Mouse (Mus musculus) kidney, embryonic 14.5 days (tissue): ENCODE measurements around the gene Tial1. TPM values are rescaled to one million over a fixed set of nuclear protein-coding genes. Genes with fewer than 3 reads are reported as not detected.

Source experiments
- ATAC-seq: fragments of 200-750 bp; cut with Nextera tagmentation; 2 replicates; pipeline ENCODE4 v1.8.0; 2017; ENCODE audit warnings: moderate number of reproducible peaks, mild to moderate bottlenecking, moderate TSS enrichment, moderate library complexity; ENCODE audit not compliant: low FRiP score, low TSS enrichment
- H3K27ac ChIP-seq: fragments of 300-500 bp; sonication (generic); 2 replicates; pipeline ENCODE4 v1.5.1; 2014; ENCODE audit warnings: low read depth, mild to moderate bottlenecking, low read length, moderate library complexity, mixed read lengths
- H3K27me3 ChIP-seq: fragments of 300-500 bp; sonication (generic); 2 replicates; pipeline ENCODE4 v1.6.1; 2014; ENCODE audit warnings: mild to moderate bottlenecking, low read length; ENCODE audit not compliant: control insufficient read depth, insufficient read depth
- H3K36me3 ChIP-seq: fragments of 300-500 bp; sonication (generic); 2 replicates; pipeline ENCODE4 v1.6.1; 2014; ENCODE audit warnings: low read length, mixed read lengths; ENCODE audit not compliant: control insufficient read depth, insufficient read depth
- H3K4me1 ChIP-seq: fragments of 300-500 bp; sonication (generic); 2 replicates; pipeline ENCODE4 v1.6.1; 2014; ENCODE audit warnings: low read length, mixed read lengths; ENCODE audit not compliant: control insufficient read depth, insufficient read depth
- H3K4me2 ChIP-seq: fragments of 300-500 bp; sonication (generic); replicated peaks from 2 replicates; pipeline ENCODE4 v1.6.1; 2014; ENCODE audit warnings: low read depth, mild to moderate bottlenecking, low read length
- H3K4me3 ChIP-seq: fragments of 300-500 bp; sonication (generic); 2 replicates; pipeline ENCODE4 v1.5.1; 2014; ENCODE audit warnings: mild to moderate bottlenecking, low read length
- H3K9ac ChIP-seq: fragments of 300-500 bp; sonication (generic); 2 replicates; pipeline ENCODE4 v1.6.1; 2014; ENCODE audit warnings: low read depth, mild to moderate bottlenecking, low read length, moderate library complexity
- H3K9me3 ChIP-seq: fragments of 300-500 bp; sonication (generic); 2 replicates; pipeline ENCODE4 v1.6.1; 2016; ENCODE audit warnings: low read length; ENCODE audit not compliant: control insufficient read depth
- WGBS: fragments of 180-500 bp; shearing (Covaris S2); extraction: QIAGEN DNeasy Blood & Tissue Kit; methylation state at CpG from one replicate; pipeline ENCODE4 v1.1.7; 2014; 5-methylcytosine and 5-hydroxymethylcytosine counted together
- microRNA-seq: library from miRNA; unstranded; fragments of <30 nt; microRNA quantifications from one replicate; pipeline ENCODE4, GENCODE M21; 2016
- polyA plus RNA-seq: library from polyadenylated mRNA; unstranded; fragments of >200 nt; fragmentation: Nextera tagmentation; extraction: Ambion mirVana; gene quantifications from 2 replicates; pipeline ENCODE4 v1.2.1, GENCODE M21; 2014

Tial1 gene
- polyA plus RNA-seq, 1 experiment from 2014 or later: 40.0 TPM

DNA sequence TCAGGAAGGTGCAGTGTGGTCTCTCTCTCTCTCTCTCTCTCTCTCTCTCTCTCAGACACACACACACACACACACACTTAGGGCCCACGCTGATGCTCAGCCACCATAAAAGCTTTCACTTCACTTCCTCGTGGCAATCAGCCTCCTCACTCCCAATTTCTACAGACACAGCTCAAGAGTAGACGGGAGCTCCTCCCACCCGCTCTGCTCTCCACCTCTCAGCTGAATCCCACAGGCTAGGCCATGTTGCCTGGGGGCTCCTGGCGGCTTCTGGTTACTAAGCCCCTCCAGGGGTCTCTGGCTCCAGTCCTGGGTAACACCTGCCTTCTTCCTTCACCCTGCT is 68.6 kb downstream of the Tial1 start:
- H3K4me2 ChIP-seq: no peak overlapping the region
- peak; percentile 25; the same call in 1 of the 2 replicates for ATAC-seq
- no peak overlapping the region for H3K9ac ChIP-seq
- H3K27ac ChIP-seq: no peak overlapping the region
- peaks cover 13% of the 10 kb centered on the region for H3K4me1 ChIP-seq
- 36% methylated on average over 5 of the region's 5 CpGs for WGBS
- no peaks in the 10 kb centered on the region for H3K9me3 ChIP-seq
- no peaks in the 10 kb centered on the region for H3K36me3 ChIP-seq
- H3K27me3 ChIP-seq: no peaks in the 10 kb centered on the region
- H3K4me3 ChIP-seq: no peak overlapping the region

DNA sequence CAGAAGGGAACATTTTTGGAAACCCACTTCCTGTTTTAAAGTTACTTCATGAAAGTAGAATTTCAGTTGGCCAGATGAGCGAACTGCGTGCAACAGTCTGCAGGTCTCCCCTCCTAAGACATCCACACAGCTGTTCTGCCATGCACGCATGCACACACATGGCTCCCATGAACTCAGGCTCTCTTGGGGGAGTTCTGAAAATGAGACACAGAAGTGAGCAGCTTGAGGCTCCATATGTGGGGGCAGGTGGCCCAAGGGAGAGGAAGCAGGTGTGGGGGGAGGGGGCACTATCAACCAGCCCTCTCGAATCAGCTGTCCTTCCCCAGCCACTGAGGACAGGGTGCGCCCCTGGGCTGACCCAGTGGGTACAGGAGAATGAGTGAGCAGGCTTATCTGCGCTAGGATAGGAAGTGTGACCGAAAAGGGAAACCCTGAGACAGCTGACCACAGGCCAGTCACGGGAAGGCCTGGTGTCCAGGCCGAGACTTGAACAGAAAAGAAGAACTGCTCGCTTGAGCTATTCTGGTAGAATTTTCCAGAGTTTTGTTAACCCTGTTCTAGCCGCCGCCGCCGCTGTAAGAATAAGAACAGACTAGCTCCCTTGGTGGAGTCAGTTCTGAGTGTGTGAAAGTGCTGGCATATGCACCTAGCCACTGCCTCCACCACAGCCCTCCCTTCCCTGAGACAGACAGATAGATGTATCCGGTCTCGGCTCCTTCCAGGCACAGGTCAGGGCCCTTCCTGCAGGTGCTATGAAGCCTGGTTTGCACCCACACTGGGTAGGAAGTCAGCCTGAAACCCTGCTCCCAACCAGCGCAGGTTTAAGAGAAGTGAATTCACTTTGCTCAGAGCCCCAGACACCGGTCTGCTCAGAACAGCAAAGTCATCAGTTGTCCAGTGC is 69.2 kb downstream of the Tial1 start:
- no peak; the same call in 1 of the 2 replicates for ATAC-seq

DNA sequence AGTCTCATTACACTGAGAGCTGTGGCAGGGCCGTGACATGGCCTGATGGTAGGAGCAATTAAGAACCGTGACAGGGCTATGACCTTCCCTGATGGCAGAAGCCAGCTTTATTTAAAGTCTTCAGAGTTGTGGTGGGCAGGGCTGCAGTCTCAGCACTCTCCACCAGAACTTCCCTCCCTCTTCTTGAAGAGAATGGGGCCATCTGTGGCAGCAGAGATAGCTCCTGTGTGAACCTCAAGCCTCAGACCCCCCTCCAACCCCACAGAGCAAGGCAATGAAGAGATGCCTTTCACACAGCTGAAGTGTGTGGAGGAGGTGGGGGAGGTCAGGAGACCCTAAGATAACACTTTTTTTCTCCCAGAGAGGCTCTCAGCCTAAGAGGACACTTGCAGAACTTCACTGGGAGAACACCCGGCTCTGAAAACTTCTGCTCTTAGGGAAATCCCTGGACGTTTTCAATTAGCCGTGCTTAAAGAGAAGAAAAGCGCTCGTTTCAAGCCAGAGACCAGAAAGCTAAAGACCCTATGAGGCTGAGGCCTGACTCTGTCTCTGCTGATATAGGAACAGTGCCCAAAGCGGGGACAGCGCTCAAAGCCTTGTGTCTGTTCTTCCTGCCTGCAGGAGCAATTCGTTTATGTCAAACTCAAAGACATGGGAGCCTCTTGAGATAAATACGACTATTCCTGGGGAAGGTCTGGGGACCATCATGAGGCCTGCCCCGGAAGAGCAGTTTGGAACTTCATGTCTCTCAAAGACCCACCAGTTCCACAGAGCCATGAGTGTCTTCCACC is 70.1 kb downstream of the Tial1 start:
- no peak overlapping the region for H3K9ac ChIP-seq
- H3K27me3 ChIP-seq: no peaks in the 10 kb centered on the region
- no peaks in the 10 kb centered on the region for H3K36me3 ChIP-seq
- 36% methylated on average over 12 of the region's 12 CpGs for WGBS
- no peak overlapping the region for H3K4me3 ChIP-seq
- H3K27ac ChIP-seq: no peak overlapping the region
- peaks cover 13% of the 10 kb centered on the region for H3K4me1 ChIP-seq
- no peaks in the 10 kb centered on the region for H3K9me3 ChIP-seq
- H3K4me2 ChIP-seq: no peak overlapping the region
- ATAC-seq: no peak

More for the DNA sequence above, 69.2 kb downstream of the Tial1 start:
- H3K4me2 ChIP-seq: no peak overlapping the region
- no peaks in the 10 kb centered on the region for H3K27me3 ChIP-seq
- no peak overlapping the region for H3K4me3 ChIP-seq
- H3K9ac ChIP-seq: no peak overlapping the region
- WGBS: 75% methylated on average over 18 of the region's 18 CpGs
- H3K27ac ChIP-seq: no peak overlapping the region
- peaks cover 13% of the 10 kb centered on the region for H3K4me1 ChIP-seq
- no peaks in the 10 kb centered on the region for H3K9me3 ChIP-seq
- no peaks in the 10 kb centered on the region for H3K36me3 ChIP-seq

Small RNA genes lying within 50 kb of the gene (microRNA-seq; reads per million reads assigned to microRNA genes)
- not detected for gene Gm24365

Other genes starting within 250 kb of the Tial1 start
- gene Armc5, start 224.4 kb downstream of the Tial1 start, polyA plus RNA-seq: 11.7 and 12.9 TPM in 2 replicates
- 7.5 and 9.5 TPM in 2 replicates for gene 9130023H24Rik, start 223.7 kb downstream of the Tial1 start, polyA plus RNA-seq
- 44.3 and 61.7 TPM in 2 replicates for gene Tgfb1i1, start 214.9 kb downstream of the Tial1 start, polyA plus RNA-seq
- gene Slc5a2, start 196.1 kb downstream of the Tial1 start, polyA plus RNA-seq: 1.1 and 2.2 TPM in 2 replicates
- 26.9 and 32.1 TPM in 2 replicates for gene BC017158, start 163.5 kb downstream of the Tial1 start, polyA plus RNA-seq
- gene Rgs10, start 43.0 kb downstream of the Tial1 start, polyA plus RNA-seq: 7.6 and 8.7 TPM in 2 replicates
- gene Bag3, start 61.9 kb upstream of the Tial1 start, polyA plus RNA-seq: 10.4 and 11.5 TPM in 2 replicates
- gene Inpp5f, start 149.6 kb upstream of the Tial1 start, polyA plus RNA-seq: 21.6 and 36.5 TPM in 2 replicates